15 mouse cellular contexts compared by ENCODE assay signal in the genomic region with DNA sequence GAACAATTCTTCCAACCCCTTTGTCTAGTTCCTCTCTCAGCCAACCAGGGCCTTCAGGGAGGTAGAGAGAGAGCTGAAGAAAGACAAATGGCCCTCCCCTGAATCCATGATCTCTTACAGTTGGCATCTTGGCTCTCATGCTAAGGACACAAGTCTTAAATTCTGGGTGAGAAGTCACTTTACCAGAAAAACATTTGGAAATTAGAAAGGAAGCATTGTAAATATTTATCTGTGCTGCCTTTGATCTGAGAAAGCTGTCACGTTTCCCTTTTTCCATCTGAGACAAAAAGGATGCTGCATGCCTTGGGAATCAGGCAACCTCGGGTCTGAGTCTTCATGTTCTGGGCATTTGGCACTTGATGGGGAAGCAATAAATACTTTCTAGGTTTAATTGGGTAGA.
"Had no signal": no experiment of that assay in that cellular context is flagged by ENCODE, and none has a peak within 500 bp of the region (broad histone marks: within the 10 kb centered on the region; RNA-seq: fewer than 3 reads in every experiment).

No protein-coding gene starts in this region.

- H3K4me3 ChIP-seq: intestine, embryonic 15.5 days; kidney, embryonic 15.5 days; left cerebral cortex, adult 2 months; limb, embryonic 10.5 days; liver, embryonic 15.5 days; midbrain, embryonic 12.5 days; neural tube, embryonic 13.5 days had no signal

- H3K9ac ChIP-seq: intestine, embryonic 15.5 days; kidney, embryonic 15.5 days; liver, embryonic 15.5 days; midbrain, embryonic 12.5 days; neural tube, embryonic 13.5 days had no signal

- H3K27ac ChIP-seq: intestine, embryonic 15.5 days; kidney, embryonic 15.5 days; left cerebral cortex, adult 2 months; limb, embryonic 10.5 days; liver, embryonic 15.5 days; macrophage; midbrain, embryonic 12.5 days; neural tube, embryonic 13.5 days had no signal

- H3K4me1 ChIP-seq: kidney, embryonic 15.5 days; liver, embryonic 15.5 days; midbrain, embryonic 12.5 days; neural tube, embryonic 13.5 days had no signal

- H3K36me3 ChIP-seq: intestine, embryonic 15.5 days; kidney, embryonic 15.5 days; limb, embryonic 10.5 days; liver, embryonic 15.5 days; midbrain, embryonic 12.5 days; neural tube, embryonic 13.5 days had no signal

- H3K27me3 ChIP-seq: intestine, embryonic 15.5 days; kidney, embryonic 15.5 days; liver, embryonic 15.5 days; midbrain, embryonic 12.5 days; neural tube, embryonic 13.5 days had no signal

- H3K9me3 ChIP-seq: intestine, embryonic 15.5 days; kidney, embryonic 15.5 days; limb, embryonic 10.5 days; liver, embryonic 15.5 days; midbrain, embryonic 12.5 days; neural tube, embryonic 13.5 days had no signal

- ATAC-seq: intestine, embryonic 15.5 days; midbrain, embryonic 16.5 days had no signal

- H3K4me2 ChIP-seq: intestine, embryonic 15.5 days; kidney, embryonic 15.5 days; liver, embryonic 11.5 days; liver, embryonic 15.5 days; midbrain, embryonic 12.5 days; neural tube, embryonic 13.5 days had no signal

- DNase-seq: kidney, adult 18-20 months; retina, postnatal 1 day; right cerebral cortex, postnatal 4 days; spleen, adult 18-20 months; thymus, postnatal 36 days had no signal
